Mouse (Mus musculus) R1 (cell line): ENCODE data around the gene H2-M10.6.
A peak's percentile ranks its signal among the peaks of the same experiment; 100 is the strongest.
"Not testable (repeated sequence)": the region's sequence is repeated elsewhere in the genome, so short reads cannot be mapped to it uniquely, and the experiment has no call there.

ENCODE experiments used
- DNase-seq: peaks from one replicate; pipeline ENCODE4 v3.0.0-alpha.2; 2018; ENCODE audit warnings: low read depth, low spot score

The H2-M10.6 gene

DNA sequence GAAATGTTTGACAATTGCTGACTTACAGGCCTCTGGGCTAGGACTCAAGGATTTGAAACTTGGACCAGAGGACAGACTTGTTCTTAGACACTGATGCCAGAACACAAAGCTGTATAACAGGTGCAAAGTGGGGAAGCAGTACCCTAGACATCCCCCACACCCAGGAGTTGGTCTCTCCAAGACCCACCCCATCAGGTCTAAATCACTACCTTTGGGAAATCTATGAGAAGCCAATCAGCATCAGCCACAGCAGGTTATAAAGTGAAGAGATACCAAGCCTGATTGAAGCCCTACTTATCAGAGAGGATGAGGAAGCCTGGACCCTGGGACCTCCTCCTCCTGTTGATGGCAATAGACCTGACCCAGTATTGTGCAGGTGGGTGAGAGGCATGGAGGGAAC lies at the start of gene H2-M10.6:
TSS of gene H2-M10.6 (plus strand) at position 301 of the 400 bp plus-strand sequence.
- no peak for DNase-seq

DNA sequence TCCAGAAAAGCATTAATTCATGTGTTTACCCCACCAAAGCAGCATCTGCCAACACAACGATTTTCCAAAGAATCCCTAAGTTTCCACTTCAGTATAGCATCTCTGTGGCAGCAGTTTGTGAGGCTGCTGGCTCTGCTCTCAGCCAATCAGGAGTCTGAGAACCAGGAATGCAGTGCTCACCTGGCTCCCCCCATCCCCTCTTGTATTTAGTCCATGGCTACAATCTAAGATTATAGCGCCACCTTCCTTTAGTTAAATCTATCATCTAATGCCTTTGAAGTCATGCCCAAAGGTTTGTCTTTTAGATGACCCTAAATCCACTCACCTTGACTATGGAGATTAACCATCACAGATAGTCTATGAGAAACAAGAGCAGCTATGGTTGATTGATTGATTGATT lies 48.2 kb upstream of the H2-M10.6 start:
- no peak for DNase-seq

DNA sequence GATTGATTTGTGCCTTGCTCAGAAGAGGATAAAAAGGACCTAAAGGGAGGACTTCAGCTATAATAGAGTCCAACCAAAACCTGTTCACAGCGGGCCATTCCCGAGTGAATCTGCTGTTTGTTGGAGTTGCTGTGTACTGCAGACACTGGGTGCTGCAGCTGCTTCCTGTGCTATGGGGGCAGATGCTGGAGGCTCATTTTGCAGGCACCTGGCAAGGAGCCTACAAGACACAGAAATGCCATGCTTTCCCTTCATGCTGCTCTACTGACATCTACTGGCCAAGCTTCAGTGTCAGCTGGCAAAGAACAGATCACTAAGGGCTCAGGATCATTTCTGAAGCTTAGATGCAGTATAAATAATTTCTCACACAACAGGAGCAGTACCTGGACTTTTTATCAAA lies 47.7 kb upstream of the H2-M10.6 start:
- not testable (repeated sequence) for DNase-seq

DNA sequence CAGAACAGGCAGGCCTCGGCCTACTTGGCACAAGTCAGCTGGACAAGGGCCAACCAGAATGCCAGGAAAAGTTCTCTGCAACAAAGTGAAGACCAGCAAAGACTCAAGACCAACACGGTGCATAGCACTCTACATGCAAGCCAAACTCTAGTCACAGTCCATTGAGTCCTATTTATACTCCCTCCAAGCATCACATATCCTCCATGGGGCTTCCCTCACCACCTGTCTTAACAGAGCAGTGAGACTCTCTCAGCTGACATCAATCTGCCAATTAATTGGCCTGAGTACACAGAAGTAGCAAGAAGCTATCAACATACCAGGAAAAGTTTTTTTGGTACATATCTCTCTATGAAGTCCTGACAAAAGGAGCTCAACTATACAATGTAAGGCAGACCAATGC lies 46.6 kb upstream of the H2-M10.6 start:
- not testable (repeated sequence) for DNase-seq

DNA sequence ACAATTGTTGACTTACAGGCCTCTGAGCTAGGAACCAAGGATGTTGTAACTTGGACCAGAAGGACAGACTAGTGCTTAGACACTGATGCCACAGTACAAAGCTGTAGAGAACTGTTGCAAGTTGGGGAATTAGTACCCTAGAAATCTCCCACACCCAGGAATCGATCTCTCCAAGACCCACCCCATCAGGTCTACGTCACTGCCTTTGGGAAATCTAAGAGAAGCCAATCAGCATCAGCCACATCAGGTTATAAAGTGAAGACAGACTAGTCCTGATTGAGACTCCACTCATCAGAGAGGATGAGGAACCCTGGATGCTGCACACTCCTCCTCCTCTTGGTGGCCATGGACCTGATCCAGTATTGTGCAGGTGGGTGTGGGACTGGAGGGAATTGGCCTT lies 39.4 kb upstream of the H2-M10.6 start, which contains the start of gene H2-M10.5:
TSS of gene H2-M10.5 (plus strand) at position 301 of the 400 bp plus-strand sequence.
- not testable (repeated sequence) for DNase-seq

DNA sequence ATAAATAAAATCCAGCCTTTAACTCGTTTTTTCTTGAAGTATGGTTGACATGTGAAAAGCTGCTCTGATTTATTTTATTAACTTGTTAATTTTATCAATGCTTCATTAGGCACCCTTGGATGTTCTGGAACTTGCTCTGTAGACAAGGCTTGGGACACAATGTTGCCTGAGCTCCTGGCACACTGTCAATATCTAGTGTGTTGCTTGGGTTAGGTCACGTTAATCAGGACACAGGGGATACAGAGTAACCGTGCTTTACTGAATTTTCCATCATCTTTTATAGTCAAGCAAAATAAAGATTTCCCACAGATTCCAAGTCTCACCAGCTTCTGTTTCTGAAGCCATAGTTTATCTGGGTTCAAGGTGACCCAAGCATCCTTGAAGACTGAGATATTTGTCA lies 30.4 kb upstream of the H2-M10.6 start:
- DNase-seq = no peak

DNA sequence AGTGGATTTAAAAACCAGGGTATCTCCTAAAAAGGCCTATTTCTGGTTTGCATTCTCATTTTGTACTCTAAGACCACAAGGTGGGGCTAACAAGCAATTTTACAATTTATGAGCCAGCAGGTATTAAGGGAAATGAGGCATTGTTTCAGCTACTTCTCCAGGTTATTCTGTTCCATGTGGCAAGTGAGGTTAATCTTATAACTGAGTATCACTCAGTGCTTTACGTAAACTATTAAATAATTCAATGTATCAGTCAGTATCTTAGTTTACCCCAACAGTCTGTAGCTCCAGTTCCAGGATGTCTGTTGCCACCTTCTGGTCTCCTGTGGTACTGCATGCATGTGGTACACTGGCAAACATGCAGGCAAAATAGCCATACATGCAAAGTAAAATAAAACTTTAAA lies 25.5 kb upstream of the H2-M10.6 start:
- DNase-seq = peak; percentile 31

DNA sequence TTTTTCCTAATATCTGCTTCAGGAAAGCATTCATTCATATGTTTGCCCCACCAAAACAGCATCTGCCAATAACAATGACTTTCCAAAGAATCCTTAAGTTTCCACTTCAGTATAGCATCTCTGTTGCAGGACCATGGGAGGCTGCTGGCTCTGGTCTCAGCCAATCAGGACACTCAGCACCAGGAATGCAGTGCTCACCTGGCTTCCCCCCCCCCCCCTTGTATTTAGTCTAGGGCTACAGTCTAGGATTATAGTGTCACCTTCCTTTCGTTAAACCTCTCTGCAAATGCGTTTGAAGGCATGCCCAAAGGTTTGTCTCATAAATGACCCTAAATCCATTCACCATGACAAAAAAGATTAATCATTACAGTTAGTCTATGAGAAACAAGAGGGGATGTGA lies 23.6 kb upstream of the H2-M10.6 start:
- no peak for DNase-seq

DNA sequence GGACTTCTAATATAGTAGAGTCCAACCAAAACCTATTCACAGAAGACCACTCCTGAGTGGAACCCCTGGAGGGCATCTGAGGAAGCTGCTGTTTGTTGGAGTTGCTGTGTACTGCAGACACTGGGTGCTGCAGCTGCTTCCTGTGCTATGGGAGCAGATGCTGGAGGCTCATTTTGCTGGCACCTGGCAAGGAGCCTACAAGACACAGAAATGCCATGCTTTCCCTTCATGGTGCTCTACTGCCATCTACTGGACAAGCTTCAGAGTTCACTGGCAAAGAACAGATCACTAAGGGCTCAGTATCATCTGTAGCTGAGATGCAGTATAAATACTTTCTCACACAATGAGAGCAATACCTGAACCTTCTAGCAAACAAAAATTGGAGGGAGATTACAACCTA lies 23.2 kb upstream of the H2-M10.6 start:
- DNase-seq = peak; percentile 79

DNA sequence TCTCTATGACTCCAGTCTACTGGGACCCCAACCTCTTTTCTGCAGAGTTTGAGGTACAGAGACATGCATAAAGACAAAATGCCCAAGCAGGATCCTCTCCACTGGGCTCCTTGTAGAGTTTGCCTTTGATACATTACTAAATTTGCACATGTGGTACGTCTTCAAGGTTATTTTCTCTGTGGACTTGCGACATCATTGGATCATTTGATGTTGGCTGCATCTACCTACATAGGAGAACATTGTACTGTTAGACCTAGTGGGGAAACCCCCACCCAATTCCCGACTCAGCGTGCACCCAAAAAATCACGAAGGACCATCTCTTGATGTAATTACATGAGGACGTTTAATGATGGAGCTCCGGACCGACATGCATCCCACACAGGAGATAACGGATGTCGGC lies 12.5 kb upstream of the H2-M10.6 start:
- DNase-seq = no peak

DNA sequence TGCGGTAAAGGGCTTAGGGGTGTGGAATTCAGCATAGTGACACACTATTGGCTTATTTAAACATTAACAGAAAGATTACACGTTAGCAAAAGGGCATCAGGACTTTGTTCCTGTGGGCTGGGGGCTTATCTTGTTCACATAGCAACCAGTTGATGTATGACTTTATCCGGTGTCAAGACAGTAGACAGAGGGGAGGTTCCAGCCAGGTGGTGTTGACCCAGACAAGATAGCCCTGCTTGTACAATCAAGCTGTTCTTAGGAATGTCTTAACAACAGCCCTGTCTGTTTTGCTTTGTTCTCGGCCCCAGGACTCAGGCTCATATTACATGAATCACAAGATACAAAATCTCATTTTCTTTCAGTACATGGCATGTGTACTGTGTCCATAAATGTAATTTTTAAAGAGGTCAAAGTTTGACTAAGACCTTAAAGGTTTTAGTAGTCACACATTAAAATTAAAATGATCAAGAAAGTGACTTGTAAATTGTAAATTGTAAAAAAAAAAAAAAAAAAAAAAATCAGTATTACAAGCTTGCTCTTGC lies 12.0 kb upstream of the H2-M10.6 start:
- DNase-seq = not testable (repeated sequence)

DNA sequence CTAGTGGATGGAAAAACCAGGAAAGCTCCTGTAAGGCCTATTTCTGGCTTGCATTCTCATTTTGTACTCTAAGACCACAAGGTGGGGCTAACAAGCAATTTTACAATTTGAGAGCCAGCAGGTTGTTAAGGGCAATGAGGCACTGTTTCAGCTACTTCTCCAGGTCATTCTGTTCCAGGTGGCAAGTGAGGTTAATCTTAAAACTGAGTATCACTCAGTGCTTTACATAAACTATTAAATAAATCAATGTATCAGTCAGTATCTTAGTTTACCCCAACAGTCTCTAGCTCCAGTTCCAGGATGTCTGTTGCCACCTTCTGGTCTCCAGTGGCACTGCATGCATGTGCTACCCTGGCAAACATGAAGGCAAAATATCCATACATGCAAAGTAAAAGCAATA lies 12.0 kb downstream of the H2-M10.6 start:
- peak; percentile 75 for DNase-seq

DNA sequence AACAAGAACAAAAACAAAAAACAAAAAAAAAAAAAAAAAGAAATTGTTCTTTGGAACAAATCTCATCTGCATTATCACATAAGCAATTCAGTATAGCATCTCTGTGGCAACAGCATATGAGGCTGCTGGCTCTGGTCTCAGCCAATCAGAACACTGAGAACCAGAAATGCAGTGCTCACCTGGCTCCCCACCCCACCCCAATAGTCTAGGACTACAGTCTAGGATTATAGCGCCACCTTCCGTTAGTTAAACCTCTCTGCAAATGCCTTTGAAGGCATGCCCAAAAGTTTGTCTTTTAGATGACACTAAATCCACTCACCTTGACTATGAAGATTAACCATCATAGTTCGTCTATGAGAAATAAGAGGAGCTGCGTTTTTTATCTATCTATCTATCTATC lies 13.6 kb downstream of the H2-M10.6 start:
- DNase-seq = peak; percentile 84

DNA sequence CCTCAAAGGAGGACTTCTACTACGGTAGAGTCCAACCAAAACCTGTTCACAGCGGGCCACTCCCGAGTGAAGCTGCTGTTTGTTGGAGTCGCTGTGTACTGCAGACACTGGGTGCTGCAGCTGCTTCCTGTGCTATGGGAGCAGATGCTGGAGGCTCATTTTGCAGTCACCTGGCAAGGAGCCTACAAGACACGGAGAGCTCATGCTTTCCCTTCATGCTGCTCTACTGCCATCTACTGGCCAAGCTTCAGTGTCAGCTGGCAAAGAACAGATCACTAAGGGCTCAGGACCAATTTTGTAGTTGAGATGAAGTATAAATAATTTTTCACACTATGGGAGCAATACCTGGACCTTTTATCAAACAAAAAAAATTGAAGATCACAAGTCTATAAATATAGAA lies 14.0 kb downstream of the H2-M10.6 start:
- peak; percentile 84 for DNase-seq

DNA sequence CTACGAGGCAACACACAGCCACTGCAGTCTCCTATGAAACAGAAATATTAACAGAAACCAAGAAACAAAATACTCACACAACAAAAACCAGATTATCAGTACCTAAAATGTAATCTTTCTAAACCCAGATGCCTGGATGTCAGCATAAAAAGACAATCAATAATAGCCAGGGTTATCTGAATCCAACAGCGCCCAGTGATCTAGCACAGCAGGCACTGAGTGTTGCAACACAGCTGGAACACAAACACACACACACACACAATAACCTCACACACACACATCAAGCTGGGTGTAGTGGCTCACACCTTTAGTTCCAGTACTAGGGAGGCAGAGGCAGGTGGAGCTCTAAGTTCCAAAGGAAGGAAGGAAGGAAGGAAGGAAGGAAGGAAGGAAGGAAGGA lies 16.5 kb downstream of the H2-M10.6 start:
- no peak for DNase-seq

DNA sequence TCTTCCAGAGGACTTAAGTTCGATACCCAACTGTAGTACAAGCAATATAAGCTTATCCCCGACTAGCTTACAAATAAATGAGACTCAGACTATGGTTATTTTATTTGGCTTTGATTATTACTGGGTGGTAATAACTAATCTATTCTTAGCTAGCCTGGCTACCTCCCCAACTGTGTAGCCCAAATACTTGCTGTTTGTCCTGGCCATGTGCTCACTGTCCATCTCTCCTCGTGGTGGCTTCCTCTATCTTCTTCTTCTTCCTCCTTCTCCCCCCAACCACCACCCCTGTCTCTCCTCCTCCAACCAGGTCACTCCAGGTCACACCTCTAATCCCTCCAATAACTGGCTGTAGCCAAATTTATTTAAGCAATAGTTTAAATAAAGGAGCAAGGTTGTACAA lies 18.5 kb downstream of the H2-M10.6 start:
- DNase-seq = no peak

DNA sequence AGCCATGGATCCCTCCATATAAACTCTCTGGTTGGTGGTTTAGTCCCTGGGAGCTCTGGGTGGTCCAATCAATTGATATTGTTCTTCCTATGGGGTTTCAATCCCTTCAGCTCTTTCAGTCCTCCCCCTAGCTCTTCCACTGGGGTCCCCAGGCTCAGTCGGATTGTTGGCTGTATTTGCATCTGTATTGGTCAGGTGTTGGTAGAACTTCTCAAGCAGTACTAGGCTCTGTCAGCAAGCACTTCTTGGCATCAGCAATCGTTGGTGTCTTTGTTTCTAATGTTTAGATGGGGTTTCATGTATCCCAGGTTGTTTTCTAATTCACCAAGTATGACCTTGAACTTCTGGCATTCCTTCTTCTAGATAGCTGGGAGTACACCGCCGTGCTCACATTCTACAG lies 20.7 kb downstream of the H2-M10.6 start:
- DNase-seq = peak; percentile 66

DNA sequence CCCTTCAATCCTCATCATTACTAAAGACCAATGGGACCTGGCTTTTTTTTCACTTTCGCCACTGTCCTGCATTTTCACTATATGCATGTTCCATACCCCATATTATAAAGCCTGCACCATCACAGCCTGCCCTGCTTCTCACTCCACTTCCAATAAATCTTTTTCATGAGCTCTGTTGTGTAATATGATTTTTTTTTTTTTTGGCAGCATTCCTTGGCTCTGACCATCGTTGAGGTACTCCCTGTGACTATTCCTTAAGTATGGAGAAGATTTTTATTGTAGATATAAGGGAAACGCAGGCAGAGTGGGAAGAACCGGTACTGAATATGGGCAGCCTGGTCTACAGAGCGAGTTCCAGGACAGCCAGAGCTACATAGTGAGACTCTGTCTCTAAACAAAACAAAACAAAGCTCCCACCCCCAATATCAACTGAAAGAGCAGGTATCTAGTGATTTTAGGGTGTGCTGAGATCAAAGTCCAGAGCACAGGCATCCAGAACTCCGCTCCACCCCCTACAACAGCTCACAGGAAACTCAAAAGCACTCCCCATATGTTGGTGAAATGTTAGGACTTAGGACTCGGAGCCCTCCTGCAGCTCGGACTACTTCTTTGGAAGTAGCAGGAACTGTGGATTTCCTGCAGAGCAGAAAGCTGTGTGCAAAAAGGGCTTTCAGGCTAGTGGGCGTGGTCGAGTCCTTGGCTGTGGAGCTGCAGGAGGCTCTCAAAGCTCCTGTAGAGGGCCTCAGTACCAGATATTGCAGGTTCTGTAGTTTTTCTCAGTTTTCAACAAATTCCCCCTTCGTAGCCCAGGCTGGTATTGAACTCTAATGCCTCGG lies 23.8 kb downstream of the H2-M10.6 start:
- DNase-seq = peak; percentile 93

DNA sequence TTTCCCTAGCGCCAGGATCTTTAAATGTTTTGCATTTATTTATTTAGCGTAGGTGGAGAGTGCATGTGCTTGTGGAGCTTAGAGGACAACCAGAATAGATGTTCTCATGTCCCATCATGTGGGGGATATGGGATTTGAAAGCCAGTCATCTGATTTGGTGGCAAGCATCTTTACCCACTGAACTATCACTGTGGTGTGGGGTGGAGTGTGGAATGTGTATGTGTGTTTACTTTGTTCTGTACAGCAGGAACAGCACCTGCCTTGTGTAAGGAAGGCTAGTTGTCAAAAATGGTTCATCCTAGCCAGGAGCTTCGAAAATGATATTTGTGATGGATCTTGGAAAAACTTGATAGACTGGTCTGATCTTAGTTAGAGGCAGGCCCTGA lies 24.4 kb downstream of the H2-M10.6 start:
- DNase-seq = no peak

DNA sequence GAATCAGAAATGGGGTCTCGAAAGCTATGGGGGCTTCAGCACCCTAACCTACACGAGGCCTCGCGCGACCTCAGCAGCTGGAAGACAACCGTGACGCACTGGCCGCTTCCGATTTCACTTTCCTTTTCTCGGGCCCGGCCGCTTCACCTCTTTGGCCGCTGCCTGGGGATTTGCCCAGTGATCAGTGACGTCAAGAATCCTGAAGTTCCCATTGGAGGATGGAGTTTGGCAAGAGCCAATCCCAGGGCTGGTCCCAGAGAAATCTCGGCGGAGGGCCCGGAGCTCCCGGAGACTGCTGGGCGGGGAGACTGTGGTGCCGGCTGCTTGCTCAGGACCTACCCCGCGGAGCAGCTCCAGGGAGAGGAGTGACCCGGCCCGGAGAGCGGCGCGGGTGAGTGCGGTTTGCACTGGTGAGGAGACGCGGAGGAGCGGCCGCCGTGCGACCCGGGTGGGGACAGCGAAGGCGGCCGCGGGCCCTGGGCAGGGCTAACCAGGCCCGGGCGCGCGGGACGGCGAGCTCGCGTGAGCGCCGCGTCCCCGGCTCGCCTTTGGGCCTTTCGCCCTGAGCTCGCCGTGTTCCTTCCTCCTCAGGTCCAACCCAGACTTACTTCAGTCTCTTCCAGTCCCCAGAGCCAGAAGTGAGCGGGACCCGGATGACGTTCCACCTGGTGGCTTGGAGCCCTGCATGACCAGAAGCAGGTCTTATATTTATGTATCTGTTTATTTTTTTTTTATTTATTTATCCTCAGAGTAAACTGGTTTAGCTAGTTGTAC lies 25.1 kb downstream of the H2-M10.6 start, which contains the start of gene Trim26:
TSS of gene Trim26 (plus strand) at position 261 of the 774 bp plus-strand sequence.
- peak; percentile 99 for DNase-seq

DNA sequence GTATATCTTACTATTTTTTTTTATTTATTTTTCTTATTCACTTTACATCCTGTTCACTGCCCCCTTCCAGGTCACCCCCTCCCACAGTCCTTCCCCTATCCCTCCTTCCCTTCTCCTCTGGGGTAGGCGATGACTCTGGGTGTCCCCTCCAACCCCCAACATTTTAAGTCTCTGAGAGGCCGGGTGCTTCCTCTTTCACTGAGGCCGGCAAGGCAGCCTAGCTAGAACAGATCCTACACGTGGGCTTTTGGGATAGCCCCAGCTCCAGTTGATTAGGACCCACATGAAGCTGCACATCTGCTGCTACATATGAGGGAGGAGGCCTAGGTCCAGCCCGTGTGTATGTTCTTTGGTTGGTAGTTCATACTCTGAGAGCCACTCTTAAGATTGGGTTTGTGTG lies 27.0 kb downstream of the H2-M10.6 start:
- no peak for DNase-seq

DNA sequence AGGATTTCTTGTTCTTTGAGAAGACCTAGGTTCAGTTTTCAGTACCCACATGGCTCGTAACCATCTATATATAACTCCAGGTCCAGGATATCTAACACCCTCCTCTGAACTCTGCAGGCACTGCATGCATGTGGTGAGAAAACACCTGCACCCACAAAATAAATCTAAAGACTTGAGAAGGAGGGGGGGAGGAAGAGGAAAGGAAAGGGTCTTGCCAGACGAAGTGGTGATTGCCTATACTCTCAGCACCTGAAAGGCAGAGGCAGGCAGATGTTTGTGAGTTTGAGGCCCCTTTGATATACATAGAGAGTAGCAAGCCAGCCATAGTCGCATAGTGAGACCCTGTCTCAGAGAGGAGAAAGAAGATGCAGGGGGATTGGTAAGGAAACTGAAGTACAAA lies 28.0 kb downstream of the H2-M10.6 start:
- DNase-seq = no peak
